Mouse (Mus musculus): ENCODE data around the gene Crocc2.

- TF ChIP-seq POLR2A (IDR thresholded peaks at IDR 0.05; ENCODE audit: control insufficient read depth in 1 of 2, insufficient read depth in 1 of 2, low read depth in 1 of 2, low read length in 2 of 2, poor library complexity in 1 of 2) (no peak), CTCF (IDR thresholded peaks at IDR 0.05 in 2 of 3, conservative IDR thresholded peaks at IDR 0.05 in 1 of 3; ENCODE audit: control insufficient read depth in 1 of 3, insufficient read depth in 1 of 3, low read depth in 2 of 3, low read length in 3 of 3, poor library complexity in 1 of 3, severe bottlenecking in 1 of 3) (no peak), HCFC1 (IDR thresholded peaks at IDR 0.05; ENCODE audit: low read depth, low read length) (no peak)
These were observed 69.7 kb downstream of the Crocc2 start for GRCm38 (mm10) chr1:93238201-93238600.
